Mouse (Mus musculus) myocyte (in vitro differentiated cells): ENCODE results near the gene Iqsec1. TPM values are rescaled to one million over a fixed set of nuclear protein-coding genes. Genes with fewer than 3 reads are reported as not detected.

ENCODE experiments used
- H3K27me3 ChIP-seq: one replicate; pipeline ENCODE4 v1.6.1; 2011; ENCODE audit not compliant: control insufficient read depth, insufficient read depth, insufficient read length
- H3K36me3 ChIP-seq: one replicate; pipeline ENCODE4 v1.6.1; 2011; ENCODE audit not compliant: control insufficient read depth, insufficient read depth
- H3K4me2 ChIP-seq: one replicate; pipeline ENCODE4 v1.6.1; 2011; ENCODE audit warnings: low read depth, control low read depth
- H3K4me3 ChIP-seq: one replicate; pipeline ENCODE4 v1.5.1; 2011; ENCODE audit warnings: mild to moderate bottlenecking, control low read depth, moderate library complexity
- H3K79me2 ChIP-seq: one replicate; pipeline ENCODE4 v1.6.1; 2011; ENCODE audit not compliant: control insufficient read depth, insufficient read depth
- H3ac ChIP-seq: one replicate; pipeline ENCODE4 v1.6.1; 2011; ENCODE audit not compliant: control insufficient read depth, insufficient read length
- CEBPB ChIP-seq: IDR thresholded peaks from 2 replicates; pipeline ENCODE4 v1.6.1; 2011; ENCODE audit warnings: mild to moderate bottlenecking, moderate library complexity; ENCODE audit not compliant: poor library complexity, insufficient read depth, severe bottlenecking
- E2F4 ChIP-seq: IDR thresholded peaks from one replicate; pipeline ENCODE4 v1.6.1; 2011; ENCODE audit warnings: mild to moderate bottlenecking, control low read depth, moderate library complexity; ENCODE audit not compliant: insufficient read depth
- MAX ChIP-seq: IDR thresholded peaks from one replicate; pipeline ENCODE4 v1.6.1; 2011; ENCODE audit warnings: low read depth, mild to moderate bottlenecking, control low read depth
- MYOD1 ChIP-seq, 3 experiments: IDR thresholded peaks; one replicate each; pipeline ENCODE4 v1.6.1; 2011; ENCODE audit warnings: control low read depth in 2 of 3, low read depth in 2 of 3, mild to moderate bottlenecking in 2 of 3, moderate library complexity in 1 of 3; ENCODE audit not compliant: insufficient read length in 2 of 3, control insufficient read depth in 1 of 3
- MYOG ChIP-seq, 3 experiments: IDR thresholded peaks; one replicate each; pipeline ENCODE4 v1.6.1; 2011; ENCODE audit warnings: control low read depth in 2 of 3, low read depth in 2 of 3, mild to moderate bottlenecking in 2 of 3; ENCODE audit not compliant: insufficient read length in 2 of 3, control insufficient read depth in 1 of 3, insufficient read depth in 1 of 3
- POLR2A ChIP-seq: IDR thresholded peaks from one replicate; pipeline ENCODE4 v1.6.1; 2011; ENCODE audit warnings: low read depth, mild to moderate bottlenecking, control low read depth, moderate library complexity; ENCODE audit not compliant: insufficient read length
- POLR2AphosphoS2 ChIP-seq: IDR thresholded peaks from one replicate; pipeline ENCODE4 v1.6.1; 2011; ENCODE audit warnings: low read depth, control low read depth; ENCODE audit not compliant: insufficient read length
- REST ChIP-seq: IDR thresholded peaks from one replicate; pipeline ENCODE4 v1.6.1; 2011; ENCODE audit warnings: mild to moderate bottlenecking, control low read depth, moderate library complexity; ENCODE audit not compliant: insufficient read depth, insufficient read length
- SRF ChIP-seq: IDR thresholded peaks from one replicate; pipeline ENCODE4 v1.6.1; 2011; ENCODE audit warnings: low read depth; ENCODE audit not compliant: control insufficient read depth, insufficient read length
- TCF12 ChIP-seq: IDR thresholded peaks from one replicate; pipeline ENCODE4 v1.6.1; 2011; ENCODE audit warnings: mild to moderate bottlenecking, control low read depth; ENCODE audit not compliant: poor library complexity, insufficient read depth, severe bottlenecking
- TCF3 ChIP-seq: IDR thresholded peaks from one replicate; pipeline ENCODE4 v1.6.1; 2011; ENCODE audit warnings: low read depth, control low read depth; ENCODE audit not compliant: insufficient read length
- USF1 ChIP-seq: IDR thresholded peaks from one replicate; pipeline ENCODE4 v1.6.1; 2011; ENCODE audit warnings: low read depth, mild to moderate bottlenecking, control low read depth, moderate library complexity
- polyA plus RNA-seq: library from polyadenylated mRNA; unstranded; fragments of >200 nt; fragmentation: generic; extraction: Trizol; gene quantifications from one replicate; pipeline ENCODE4 v1.2.1, GENCODE M21; 2012; ENCODE audit warnings: missing spikeins

The Iqsec1 gene
- polyA plus RNA-seq, 1 experiment = 43.4 TPM

- peaks cover 4% of the 10 kb centered on the region for H3K36me3 ChIP-seq
- no peaks in the 10 kb centered on the region for H3K27me3 ChIP-seq
- no peak overlapping the region for H3ac ChIP-seq
- H3K4me3 ChIP-seq = peak overlapping the region; percentile 70
- H3K4me2 ChIP-seq = peak overlapping the region; percentile 90
- TF ChIP-seq POLR2AphosphoS2 (no peak), MYOG (IDR thresholded peaks at IDR 0.05; ENCODE audit: control insufficient read depth in 1 of 3, insufficient read depth in 1 of 3, insufficient read length in 2 of 3, low read depth in 2 of 3) (no peak), USF1 (no peak), TCF3 (no peak), CEBPB (no peak), SRF (no peak), REST (no peak), MYOD1 (IDR thresholded peaks at IDR 0.05; ENCODE audit: control insufficient read depth in 1 of 3, insufficient read length in 2 of 3, low read depth in 2 of 3) (no peak), TCF12 (no peak), E2F4 (no peak), POLR2A (no peak)
- peaks cover 70% of the 10 kb centered on the region for H3K79me2 ChIP-seq
These were observed 227.6 kb downstream of the Iqsec1 start for GRCm38 (mm10) chr6:90760886-90761285.

- no peak overlapping the region for H3K4me3 ChIP-seq
- TF ChIP-seq E2F4 = no peak
- TF ChIP-seq MYOG (IDR thresholded peaks at IDR 0.05; ENCODE audit: control insufficient read depth in 1 of 3, insufficient read depth in 1 of 3, insufficient read length in 2 of 3, low read depth in 2 of 3) = peak in 1 of 3 experiments; percentile 47
These were observed 228.7 kb downstream of the Iqsec1 start for GRCm38 (mm10) chr6:90759754-90760153.

GRCm38 (mm10) chr6:90758155-90758554, 230.3 kb downstream of the Iqsec1 start:
- no peak overlapping the region for H3ac ChIP-seq
- no peak overlapping the region for H3K4me3 ChIP-seq
- TF ChIP-seq MYOG (IDR thresholded peaks at IDR 0.05; ENCODE audit: control insufficient read depth in 1 of 3, insufficient read depth in 1 of 3, insufficient read length in 2 of 3, low read depth in 2 of 3) (no peak), SRF (no peak), TCF12 (no peak), POLR2AphosphoS2 (no peak), MAX (no peak), MYOD1 (IDR thresholded peaks at IDR 0.05; ENCODE audit: control insufficient read depth in 1 of 3, insufficient read length in 2 of 3, low read depth in 2 of 3) (no peak), TCF3 (no peak), USF1 (no peak), REST (no peak), CEBPB (no peak), POLR2A (no peak), E2F4 (no peak)
- H3K4me2 ChIP-seq = no peak overlapping the region
- peaks cover 4% of the 10 kb centered on the region for H3K36me3 ChIP-seq
- peaks cover 91% of the 10 kb centered on the region for H3K79me2 ChIP-seq
- no peaks in the 10 kb centered on the region for H3K27me3 ChIP-seq

More at GRCm38 (mm10) chr6:90759754-90760153, 228.7 kb downstream of the Iqsec1 start:
- Histone ChIP-seq H3K27me3 (no peaks in the 10 kb centered on the region), H3K79me2 (peaks cover 82% of the 10 kb centered on the region), H3ac (no peak overlapping the region), H3K36me3 (peaks cover 4% of the 10 kb centered on the region), H3K4me2 (no peak overlapping the region)

- H3K27me3 ChIP-seq = no peaks in the 10 kb centered on the region
- H3K79me2 ChIP-seq = peaks cover 91% of the 10 kb centered on the region
- H3K4me2 ChIP-seq = peak overlapping the region; percentile 2
- H3K4me3 ChIP-seq = no peak overlapping the region
- peaks cover 4% of the 10 kb centered on the region for H3K36me3 ChIP-seq
- no peak overlapping the region for H3ac ChIP-seq
- TF ChIP-seq MYOG (IDR thresholded peaks at IDR 0.05; ENCODE audit: control insufficient read depth in 1 of 3, insufficient read depth in 1 of 3, insufficient read length in 2 of 3, low read depth in 2 of 3) = peak in 2 of 3 experiments; percentile 20 to 62
- TF ChIP-seq USF1 = peak; percentile 34
- no peak for TF ChIP-seq POLR2AphosphoS2
- TF ChIP-seq TCF12 = peak; percentile 43
- TF ChIP-seq MYOD1 (IDR thresholded peaks at IDR 0.05; ENCODE audit: control insufficient read depth in 1 of 3, insufficient read length in 2 of 3, low read depth in 2 of 3) = peak; percentile 48 to 83 (median 82)
These were observed 231.0 kb downstream of the Iqsec1 start for GRCm38 (mm10) chr6:90757427-90757883.

- Histone ChIP-seq H3K27me3 (no peaks in the 10 kb centered on the region), H3ac (no peak overlapping the region), H3K4me3 (no peak overlapping the region), H3K79me2 (peaks cover 95% of the 10 kb centered on the region), H3K36me3 (peaks cover 4% of the 10 kb centered on the region), H3K4me2 (no peak overlapping the region)
- TF ChIP-seq MYOG (IDR thresholded peaks at IDR 0.05; ENCODE audit: control insufficient read depth in 1 of 3, insufficient read depth in 1 of 3, insufficient read length in 2 of 3, low read depth in 2 of 3) (no peak), MAX (no peak), POLR2AphosphoS2 (no peak), CEBPB (no peak), E2F4 (no peak), REST (no peak)
These were observed 231.9 kb downstream of the Iqsec1 start for GRCm38 (mm10) chr6:90756561-90756960.
